Mouse (Mus musculus): ENCODE results near the gene Zfp935. TPM values are rescaled to one million over a fixed set of nuclear protein-coding genes. Genes with fewer than 3 reads are reported as not detected.
"Not testable (repeated sequence)": the region's sequence is repeated elsewhere in the genome, so short reads cannot be mapped to it uniquely, and the experiment has no call there.

Zfp935 gene
- polyA plus RNA-seq, 1 experiment, result not detected

DNA sequence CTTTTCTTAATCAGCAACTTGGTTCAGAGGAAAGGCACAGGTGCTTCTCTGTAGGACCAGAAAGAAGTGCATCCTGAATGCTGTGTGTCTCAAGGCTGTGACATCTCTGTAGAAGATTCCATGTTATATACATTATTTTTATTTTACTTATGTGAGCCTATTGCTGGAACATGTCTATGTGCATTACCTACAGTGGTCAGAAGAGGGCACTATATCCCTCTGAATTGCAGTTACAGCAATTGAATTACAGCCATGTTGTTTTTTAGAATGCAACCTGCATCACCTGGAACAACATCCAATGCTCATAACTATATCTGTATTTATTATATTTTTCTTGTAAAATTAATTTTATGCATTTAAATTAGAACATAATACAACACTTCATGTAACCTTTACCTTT is 88.4 kb downstream of the Zfp935 start:
- H3K4me3 ChIP-seq (ENCODE audit: low read depth, low read length); H3K4me1 ChIP-seq (ENCODE audit: control insufficient read depth, insufficient read depth, low read length); H3K36me3 ChIP-seq (ENCODE audit: control insufficient read depth, insufficient read depth, low read length, poor library complexity, severe bottlenecking); H3K27me3 ChIP-seq (ENCODE audit: control insufficient read depth, insufficient read depth, low read length, poor library complexity, severe bottlenecking); H3K27ac ChIP-seq (ENCODE audit: insufficient read depth, low read length); H3K9ac ChIP-seq (ENCODE audit: low read depth, poor library complexity, severe bottlenecking): not testable (repeated sequence)
- TF ChIP-seq CTCF (IDR thresholded peaks at IDR 0.05; ENCODE audit: low read depth, low read length), result peak; percentile 45
- peaks cover 11% of the 10 kb centered on the region for H3K9me3 ChIP-seq (replicated peaks; ENCODE audit: control insufficient read depth, insufficient read depth, low read length, poor library complexity, severe bottlenecking)

GRCm38 (mm10) chr13:62466424-62467334 is 91.6 kb downstream of the Zfp935 start, which contains the start of gene Gm49359:
Gene Gm49359, minus strand, starts transcription at chr13:62466832.
- peak within 1 kb of the TSS; percentile 46; the same call in 1 of the 2 replicates for H3K27ac ChIP-seq (ENCODE audit: insufficient read depth, low read length)

More at GRCm38 (mm10) chr13:62466424-62467334, 91.6 kb downstream of the Zfp935 start, which contains the start of gene Gm49359:
- not testable (repeated sequence) for H3K9me3 ChIP-seq (replicated peaks; ENCODE audit: control insufficient read depth, insufficient read depth, low read length, poor library complexity, severe bottlenecking); H3K4me1 ChIP-seq (ENCODE audit: control insufficient read depth, insufficient read depth, low read length); H3K27me3 ChIP-seq (ENCODE audit: control insufficient read depth, insufficient read depth, low read length, poor library complexity, severe bottlenecking); H3K36me3 ChIP-seq (ENCODE audit: control insufficient read depth, insufficient read depth, low read length, poor library complexity, severe bottlenecking)
- Histone ChIP-seq H3K4me3 (ENCODE audit: low read depth, low read length) (peak within 1 kb of the TSS; percentile 97), H3K9ac (ENCODE audit: low read depth, poor library complexity, severe bottlenecking) (peak within 1 kb of the TSS; percentile 69)

Other genes starting within 250 kb of the Zfp935 start
- gene Gm3604, start 175.3 kb downstream of the Zfp935 start, polyA plus RNA-seq (2011; ENCODE audit: insufficient read depth, insufficient read length, low read depth, missing spikeins), result 11.4 and 12.6 TPM in 2 replicates
- 18.0 and 18.2 TPM in 2 replicates for gene Gm49359, start 91.7 kb downstream of the Zfp935 start, polyA plus RNA-seq (2011; ENCODE audit: insufficient read depth, insufficient read length, low read depth, missing spikeins)
- 47.1 and 52.0 TPM in 2 replicates for gene Zfp934, start 12.7 kb upstream of the Zfp935 start, polyA plus RNA-seq (2011; ENCODE audit: insufficient read depth, insufficient read length, low read depth, missing spikeins)
- 7.2 and 8.5 TPM in 2 replicates for gene 6720489N17Rik, start 65.7 kb upstream of the Zfp935 start, polyA plus RNA-seq (2011; ENCODE audit: insufficient read depth, insufficient read length, low read depth, missing spikeins)
- 30.0 and 37.1 TPM in 2 replicates for gene Platr25, start 202.2 kb upstream of the Zfp935 start, polyA plus RNA-seq (2011; ENCODE audit: insufficient read depth, insufficient read length, low read depth, missing spikeins)
- 12.0 and 16.3 TPM in 2 replicates for gene Gm5141, start 227.3 kb upstream of the Zfp935 start, polyA plus RNA-seq (2011; ENCODE audit: insufficient read depth, insufficient read length, low read depth, missing spikeins)

Data from ES-Bruce4 (cell line).